Mouse (Mus musculus) ES-Bruce4 (cell line): ENCODE results near the gene Lhx3.

ENCODE experiments used
- EP300 ChIP-seq: IDR thresholded peaks from 2 replicates; pipeline ENCODE4 v1.6.1; 2011; ENCODE audit warnings: low read depth, low read length; ENCODE audit not compliant: insufficient read depth
- POLR2A ChIP-seq: IDR thresholded peaks from one replicate; pipeline ENCODE4 v1.8.1; 2011; ENCODE audit warnings: low read length; ENCODE audit not compliant: insufficient read depth

- TF ChIP-seq EP300 (no peak), POLR2A (no peak)
Measured at GRCm38 (mm10) chr2:26154586-26154985, 53.5 kb downstream of the Lhx3 start.
